Mouse (Mus musculus) embryonic fibroblast, embryonic 13.5 days (primary cell): Measurements from ENCODE around the gene Stra8. TPM values are rescaled to one million over a fixed set of nuclear protein-coding genes. Genes with fewer than 3 reads are reported as not detected.

Source experiments
- H3K27ac ChIP-seq: 2 replicates; pipeline ENCODE4 v1.5.1; 2012; ENCODE audit warnings: low read length, control low read depth, inconsistent platforms; ENCODE audit not compliant: insufficient read depth
- H3K4me1 ChIP-seq: 2 replicates; pipeline ENCODE4 v1.6.1; 2011; ENCODE audit warnings: low read length; ENCODE audit not compliant: control insufficient read depth, insufficient read depth
- H3K4me3 ChIP-seq: 2 replicates; pipeline ENCODE4 v1.5.1; 2011; ENCODE audit warnings: mild to moderate bottlenecking, control low read depth, low read length; ENCODE audit not compliant: insufficient read depth
- CTCF ChIP-seq: IDR thresholded peaks from 2 replicates; pipeline ENCODE4 v1.5.1; 2011; ENCODE audit warnings: mild to moderate bottlenecking, control low read depth, low read length, moderate library complexity, borderline replicate concordance; ENCODE audit not compliant: insufficient read depth
- POLR2A ChIP-seq: IDR thresholded peaks from 2 replicates; pipeline ENCODE4 v1.6.1; 2011; ENCODE audit warnings: low read depth, mild to moderate bottlenecking, control low read depth, low read length, moderate library complexity
- polyA plus RNA-seq: library from polyadenylated mRNA; stranded (reverse); fragments of >200 nt; gene quantifications from 2 replicates; pipeline ENCODE4 v1.2.4, GENCODE M21; 2011; ENCODE audit warnings: low read depth; ENCODE audit not compliant: missing spikeins, insufficient read length

The Stra8 gene
- polyA plus RNA-seq, 1 experiment: not detected

DNA sequence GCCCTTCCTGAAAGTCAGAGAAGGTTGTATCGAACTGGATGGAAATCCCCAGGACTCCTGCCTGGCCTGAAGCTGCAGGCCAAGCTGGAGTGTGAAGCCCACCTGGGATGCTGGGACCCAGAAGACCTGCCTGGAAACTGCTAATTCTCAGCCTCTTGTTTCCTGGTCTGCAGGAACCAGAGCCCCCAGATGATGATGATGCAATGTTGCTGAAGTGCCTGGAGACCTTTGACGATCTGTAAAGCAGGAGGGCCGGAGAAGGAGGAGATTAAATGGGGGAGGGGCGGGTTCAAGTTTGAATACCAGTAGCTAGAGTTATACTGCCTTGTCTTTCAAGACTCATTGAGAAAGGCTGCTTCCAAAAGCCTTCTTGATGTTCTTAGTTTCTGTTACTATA lies 19.0 kb downstream of the Stra8 start:
- no peaks in the 10 kb centered on the region for H3K4me1 ChIP-seq
- no peak overlapping the region for H3K27ac ChIP-seq
- H3K4me3 ChIP-seq: no peak overlapping the region
- TF ChIP-seq POLR2A (no peak), CTCF (no peak)

- TF ChIP-seq CTCF (no peak), POLR2A (no peak)
- H3K4me3 ChIP-seq: no peak overlapping the region
- no peaks in the 10 kb centered on the region for H3K4me1 ChIP-seq
- H3K27ac ChIP-seq: no peak overlapping the region
Observed at GRCm38 (mm10) chr6:34939451-34939850, 19.5 kb downstream of the Stra8 start.

- Histone ChIP-seq H3K27ac (no peak overlapping the region), H3K4me1 (no peaks in the 10 kb centered on the region), H3K4me3 (no peak overlapping the region)
- TF ChIP-seq POLR2A: no peak
Observed at GRCm38 (mm10) chr6:34941496-34941895, 21.5 kb downstream of the Stra8 start.

DNA sequence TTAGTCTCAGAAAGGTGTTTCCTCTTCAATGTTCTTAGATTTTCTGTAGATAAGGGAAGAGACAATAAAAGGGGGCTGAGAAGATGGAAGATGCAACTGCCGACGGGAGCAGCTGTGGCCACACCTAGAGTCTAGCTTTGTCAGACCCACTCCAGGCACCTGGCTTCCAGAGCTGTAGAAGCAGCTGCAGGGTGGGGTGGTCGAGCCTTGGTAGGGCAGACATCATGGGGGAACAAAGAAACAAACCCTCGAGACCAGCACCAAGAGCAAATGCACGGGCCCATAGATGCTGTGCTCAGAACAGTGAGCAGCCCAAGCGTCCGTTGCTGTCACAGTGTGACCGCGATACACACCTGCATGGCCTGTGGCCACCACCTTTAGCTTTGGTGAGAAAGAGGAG lies 22.5 kb downstream of the Stra8 start:
- H3K4me1 ChIP-seq: no peaks in the 10 kb centered on the region
- TF ChIP-seq CTCF: no peak
- no peak for TF ChIP-seq POLR2A

DNA sequence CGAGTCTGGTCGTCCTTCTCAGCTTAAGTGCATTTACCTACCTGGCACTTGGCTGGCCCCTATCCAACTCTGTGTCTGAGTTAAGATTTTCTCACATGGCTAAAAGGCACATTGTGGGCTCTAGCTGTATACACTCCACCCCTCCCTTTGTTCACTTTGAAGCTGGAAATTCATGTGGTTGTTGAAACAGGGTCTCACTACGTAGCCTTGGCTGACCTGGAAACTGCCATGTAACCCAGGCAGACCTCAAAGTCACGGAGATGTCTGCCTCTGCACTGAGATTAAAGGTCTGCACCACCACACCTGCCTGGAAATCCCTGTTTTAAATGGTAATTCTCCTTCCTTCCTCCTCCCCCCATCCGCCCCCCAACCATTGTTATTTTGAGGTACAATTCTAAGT lies 23.5 kb downstream of the Stra8 start:
- Histone ChIP-seq H3K4me1 (no peaks in the 10 kb centered on the region), H3K4me3 (no peak overlapping the region), H3K27ac (no peak overlapping the region)
- no peak for TF ChIP-seq CTCF

More for the DNA sequence above, 22.5 kb downstream of the Stra8 start:
- Histone ChIP-seq H3K4me3 (no peak overlapping the region), H3K27ac (no peak overlapping the region)

DNA sequence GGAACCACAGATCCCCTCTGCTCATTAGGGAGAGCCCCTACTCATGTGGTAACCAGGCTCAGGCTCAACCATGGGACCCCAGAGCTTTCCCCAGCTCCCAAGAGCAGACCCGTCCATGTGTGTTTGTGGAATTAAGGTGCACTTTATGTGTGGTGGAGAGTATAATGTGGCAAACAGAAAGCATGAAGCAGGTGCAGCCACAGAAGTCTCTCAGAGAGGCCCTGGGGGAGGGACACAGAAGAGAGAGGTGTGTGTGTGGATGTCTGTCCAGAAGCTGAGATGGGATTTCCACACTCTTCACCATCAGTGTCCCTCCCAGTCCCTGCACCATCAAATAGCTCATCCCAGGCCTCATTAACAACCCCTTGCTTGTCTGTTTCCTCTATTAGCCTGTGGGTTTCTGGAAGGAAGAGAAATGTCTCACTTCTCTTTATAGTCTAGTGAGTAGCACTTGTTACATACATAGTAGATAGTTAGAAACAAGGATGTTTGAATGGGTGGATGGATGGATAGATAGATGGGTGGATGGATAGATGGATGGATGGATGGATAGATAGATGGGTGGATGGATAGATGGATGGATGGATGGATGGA lies 26.6 kb downstream of the Stra8 start:
- no peaks in the 10 kb centered on the region for H3K4me1 ChIP-seq
- no peak overlapping the region for H3K4me3 ChIP-seq
- no peak for TF ChIP-seq POLR2A
- no peak for TF ChIP-seq CTCF
- no peak overlapping the region for H3K27ac ChIP-seq

- no peaks in the 10 kb centered on the region for H3K4me1 ChIP-seq
- H3K27ac ChIP-seq: no peak overlapping the region
- TF ChIP-seq CTCF (no peak), POLR2A (no peak)
- no peak overlapping the region for H3K4me3 ChIP-seq
Observed at GRCm38 (mm10) chr6:34948461-34948860, 28.5 kb downstream of the Stra8 start.

GRCm38 (mm10) chr6:34951518-34951917 lies 31.6 kb downstream of the Stra8 start:
- Histone ChIP-seq H3K4me1 (no peaks in the 10 kb centered on the region), H3K4me3 (no peak overlapping the region), H3K27ac (no peak overlapping the region)
- TF ChIP-seq POLR2A (no peak), CTCF (no peak)

GRCm38 (mm10) chr6:34951956-34952667 lies 32.1 kb downstream of the Stra8 start:
- Histone ChIP-seq H3K27ac (no peak overlapping the region), H3K4me1 (no peaks in the 10 kb centered on the region), H3K4me3 (no peak overlapping the region)
- TF ChIP-seq CTCF (no peak), POLR2A (no peak)

DNA sequence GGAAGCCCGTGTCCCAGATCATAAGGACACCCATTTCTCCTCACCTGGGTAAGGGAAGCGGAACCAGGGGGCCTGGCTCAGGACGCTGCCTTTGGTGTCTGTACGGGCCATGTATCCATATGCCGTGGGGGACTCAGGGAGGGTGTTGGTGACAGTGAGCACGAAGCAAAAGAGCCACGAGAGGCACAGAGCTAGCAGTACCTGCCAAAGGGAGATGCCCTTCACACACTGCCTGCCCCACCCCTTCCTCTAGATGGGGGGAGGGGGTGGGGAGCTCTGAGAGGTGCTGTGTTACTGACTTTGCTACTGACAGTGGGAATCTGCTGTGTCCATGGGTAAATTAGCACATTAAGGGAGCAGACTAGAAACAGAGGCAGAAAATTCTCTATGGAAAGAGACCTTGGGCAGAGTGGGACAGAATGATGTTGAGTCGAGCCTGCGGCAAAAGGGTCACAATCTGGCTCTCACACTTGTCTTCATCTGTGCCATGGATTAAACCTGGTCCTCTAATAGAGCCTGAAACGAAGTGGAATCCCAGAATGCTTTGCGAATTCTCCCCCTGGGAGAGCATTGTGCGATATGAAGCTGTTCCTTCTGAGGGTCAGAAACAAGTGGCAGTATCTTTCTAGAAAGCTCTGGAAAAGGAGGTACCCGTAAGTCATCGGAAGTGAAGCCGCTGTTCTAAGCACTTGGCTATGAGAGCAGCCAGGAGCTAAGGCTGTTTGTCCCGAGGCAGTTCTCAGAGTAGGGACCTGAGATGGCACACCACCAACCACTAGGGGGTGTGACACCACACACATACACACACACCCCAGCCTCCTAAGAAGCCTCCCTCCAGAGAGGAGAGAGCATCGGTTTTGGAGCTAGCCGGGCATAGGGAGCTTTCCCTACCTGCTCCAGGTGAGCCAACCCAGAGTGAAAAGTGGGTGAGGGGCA lies 35.2 kb downstream of the Stra8 start:
- Histone ChIP-seq H3K4me1 (peaks cover 4% of the 10 kb centered on the region), H3K27ac (no peak overlapping the region), H3K4me3 (no peak overlapping the region)
- no peak for TF ChIP-seq POLR2A
- TF ChIP-seq CTCF: peak; percentile 48; the same call in 1 of the 2 replicates
